Mouse (Mus musculus) forebrain, embryonic 10.5 days (tissue): Measurements from ENCODE around the gene Adamts2. TPM values are rescaled to one million over a fixed set of nuclear protein-coding genes. Genes with fewer than 3 reads are reported as not detected.
A peak's percentile ranks its signal among the peaks of the same experiment; 100 is the strongest.

Experiments
- DNase-seq: peaks from one replicate; pipeline ENCODE4 v3.0.0-alpha.2; 2017; ENCODE audit warnings: low spot score; ENCODE audit errors: extremely low spot score
- H3K27ac ChIP-seq: fragments of 300-500 bp; sonication (generic); 2 replicates; pipeline ENCODE4 v1.5.1; 2016; ENCODE audit warnings: mild to moderate bottlenecking
- H3K27me3 ChIP-seq: fragments of 300-500 bp; sonication (generic); 2 replicates; pipeline ENCODE4 v1.6.1; 2016; ENCODE audit warnings: mild to moderate bottlenecking; ENCODE audit not compliant: poor library complexity, severe bottlenecking
- H3K36me3 ChIP-seq: fragments of 300-500 bp; sonication (generic); replicated peaks from 2 replicates; pipeline ENCODE4 v1.6.1; 2016; ENCODE audit warnings: mild to moderate bottlenecking, moderate library complexity
- H3K4me1 ChIP-seq: fragments of 300-500 bp; sonication (generic); 2 replicates; pipeline ENCODE4 v1.6.1; 2016
- H3K4me3 ChIP-seq: fragments of 300-500 bp; sonication (generic); 2 replicates; pipeline ENCODE4 v1.5.1; 2016; ENCODE audit warnings: mild to moderate bottlenecking, moderate library complexity
- H3K9me3 ChIP-seq: fragments of 300-500 bp; sonication (generic); 2 replicates; pipeline ENCODE4 v1.6.1; 2016; ENCODE audit warnings: mild to moderate bottlenecking, moderate library complexity
- WGBS: fragments of 180-500 bp; shearing (Covaris S2); methylation state at CpG from one replicate; pipeline ENCODE4 v1.1.7; 2016; 5-methylcytosine and 5-hydroxymethylcytosine counted together
- polyA plus RNA-seq: library from polyadenylated mRNA; unstranded; fragments of >200 nt; fragmentation: Nextera tagmentation; extraction: Ambion mirVana; gene quantifications from 2 replicates; pipeline ENCODE4 v1.2.1, GENCODE M21; 2016

The Adamts2 gene
- polyA plus RNA-seq, 1 experiment from 2014 or later: 0.19 TPM

DNA sequence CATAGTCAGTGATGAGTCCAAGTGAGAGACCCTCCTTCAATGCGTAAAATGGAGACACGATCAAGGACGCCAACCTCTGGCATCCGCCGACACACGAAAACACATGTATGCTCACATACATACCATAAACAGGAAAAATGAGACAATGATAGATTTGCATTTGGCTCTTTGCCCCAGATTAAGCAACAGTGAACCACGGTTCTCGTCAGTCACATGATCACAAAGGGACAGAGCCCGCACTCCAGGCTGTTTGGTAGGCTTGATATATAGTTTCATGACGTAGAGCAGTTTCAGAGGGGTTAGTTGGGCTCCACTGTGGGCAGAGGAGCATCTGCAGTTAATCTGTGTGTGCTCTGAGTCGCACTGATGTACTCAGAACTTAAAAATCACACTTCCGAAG, 98.1 kb downstream of the Adamts2 start:
- H3K36me3 ChIP-seq: no peaks in the 10 kb centered on the region
- 91% methylated on average over 12 of the region's 12 CpGs for WGBS
- no peak overlapping the region for H3K27ac ChIP-seq
- no peak overlapping the region for H3K4me3 ChIP-seq
- DNase-seq: no peak
- no peaks in the 10 kb centered on the region for H3K27me3 ChIP-seq
- no peaks in the 10 kb centered on the region for H3K4me1 ChIP-seq
- no peaks in the 10 kb centered on the region for H3K9me3 ChIP-seq

DNA sequence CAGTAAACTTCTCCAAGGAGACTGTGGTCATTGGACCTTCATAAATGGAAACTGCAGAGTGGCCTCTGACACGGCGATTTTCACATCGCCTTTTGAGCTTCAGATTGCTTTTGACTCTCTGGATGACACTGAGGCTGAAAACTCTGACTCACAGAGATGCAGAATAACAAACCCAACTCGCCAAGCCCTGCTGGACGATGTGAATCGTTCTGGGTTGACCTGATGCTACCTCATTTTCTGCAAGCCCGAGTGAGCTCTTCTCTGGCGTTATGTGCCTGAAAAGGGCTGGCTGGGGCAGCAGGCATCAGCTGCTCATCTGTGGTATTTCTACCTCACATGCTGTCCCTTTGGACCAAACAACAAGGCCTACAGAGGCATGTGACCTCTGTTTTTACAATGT, 98.6 kb downstream of the Adamts2 start:
- DNase-seq: no peak
- WGBS: 89% methylated on average over 8 of the region's 8 CpGs
- Histone ChIP-seq H3K9me3 (no peaks in the 10 kb centered on the region), H3K4me3 (no peak overlapping the region), H3K27me3 (no peaks in the 10 kb centered on the region), H3K27ac (no peak overlapping the region), H3K4me1 (no peaks in the 10 kb centered on the region), H3K36me3 (no peaks in the 10 kb centered on the region)

- H3K9me3 ChIP-seq: no peaks in the 10 kb centered on the region
- H3K27ac ChIP-seq: no peak overlapping the region
- 90% methylated on average over 7 of the region's 7 CpGs for WGBS
- no peaks in the 10 kb centered on the region for H3K4me1 ChIP-seq
- no peaks in the 10 kb centered on the region for H3K27me3 ChIP-seq
- no peak for DNase-seq
- H3K36me3 ChIP-seq: no peaks in the 10 kb centered on the region
- H3K4me3 ChIP-seq: no peak overlapping the region
Measured at GRCm38 (mm10) chr11:50703397-50703796, 101.5 kb downstream of the Adamts2 start.

GRCm38 (mm10) chr11:50704511-50704910, 102.6 kb downstream of the Adamts2 start:
- 90% methylated on average over 2 of the region's 2 CpGs for WGBS

DNA sequence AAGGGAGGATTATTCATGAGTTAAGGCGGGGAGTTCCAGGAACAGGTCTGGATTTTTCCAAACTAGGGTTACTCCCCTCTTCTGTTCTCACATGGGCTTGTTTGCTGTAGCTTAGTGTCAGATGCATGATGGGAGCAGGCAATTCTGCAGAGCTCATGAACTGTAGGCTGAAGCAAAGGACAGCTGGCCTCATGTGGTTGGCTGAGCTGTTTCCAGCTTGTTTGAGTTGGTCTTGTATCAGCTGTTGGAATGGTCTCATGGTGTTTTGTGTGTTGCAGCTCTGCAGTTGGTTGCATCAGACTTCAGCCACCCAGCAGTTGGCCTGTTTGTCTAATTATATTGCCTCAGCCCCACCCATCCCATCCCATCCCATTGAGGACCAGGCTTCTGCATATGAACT, 105.4 kb downstream of the Adamts2 start:
- 94% methylated on average over 1 of the region's 1 CpGs for WGBS

More at GRCm38 (mm10) chr11:50704511-50704910, 102.6 kb downstream of the Adamts2 start:
- Histone ChIP-seq H3K27me3 (no peaks in the 10 kb centered on the region), H3K36me3 (no peaks in the 10 kb centered on the region), H3K4me1 (no peaks in the 10 kb centered on the region), H3K4me3 (no peak overlapping the region), H3K9me3 (no peaks in the 10 kb centered on the region), H3K27ac (no peak overlapping the region)
- DNase-seq: no peak

GRCm38 (mm10) chr11:50713610-50714202, 111.8 kb downstream of the Adamts2 start:
- Histone ChIP-seq H3K27me3 (no peaks in the 10 kb centered on the region), H3K27ac (no peak overlapping the region), H3K36me3 (no peaks in the 10 kb centered on the region), H3K9me3 (no peaks in the 10 kb centered on the region), H3K4me3 (no peak overlapping the region), H3K4me1 (peaks cover 23% of the 10 kb centered on the region)
- DNase-seq: peak; percentile 27
- WGBS: 40% methylated on average over 21 of the region's 21 CpGs

More for the DNA sequence above, 105.4 kb downstream of the Adamts2 start:
- no peak overlapping the region for H3K4me3 ChIP-seq
- DNase-seq: no peak
- no peaks in the 10 kb centered on the region for H3K27me3 ChIP-seq
- H3K27ac ChIP-seq: no peak overlapping the region
- H3K36me3 ChIP-seq: no peaks in the 10 kb centered on the region
- no peaks in the 10 kb centered on the region for H3K4me1 ChIP-seq
- no peaks in the 10 kb centered on the region for H3K9me3 ChIP-seq

- no peak overlapping the region for H3K4me3 ChIP-seq
- 53% methylated on average over 6 of the region's 6 CpGs for WGBS
- no peak overlapping the region for H3K27ac ChIP-seq
- DNase-seq: no peak
- no peaks in the 10 kb centered on the region for H3K27me3 ChIP-seq
- H3K4me1 ChIP-seq: peaks cover 36% of the 10 kb centered on the region
- no peaks in the 10 kb centered on the region for H3K9me3 ChIP-seq
- H3K36me3 ChIP-seq: no peaks in the 10 kb centered on the region
Measured at GRCm38 (mm10) chr11:50715091-50715490, 113.2 kb downstream of the Adamts2 start.

- H3K4me1 ChIP-seq: peaks cover 41% of the 10 kb centered on the region
- H3K27ac ChIP-seq: no peak overlapping the region
- no peaks in the 10 kb centered on the region for H3K9me3 ChIP-seq
- no peaks in the 10 kb centered on the region for H3K36me3 ChIP-seq
- no peaks in the 10 kb centered on the region for H3K27me3 ChIP-seq
- WGBS: 80% methylated on average over 12 of the region's 12 CpGs
- DNase-seq: no peak
- no peak overlapping the region for H3K4me3 ChIP-seq
Measured at GRCm38 (mm10) chr11:50717381-50717897, 115.6 kb downstream of the Adamts2 start.

GRCm38 (mm10) chr11:50718862-50719261, 117.0 kb downstream of the Adamts2 start:
- Histone ChIP-seq H3K36me3 (no peaks in the 10 kb centered on the region), H3K4me1 (peaks cover 37% of the 10 kb centered on the region), H3K27ac (peak overlapping the region; percentile 25; the same call in 1 of the 2 replicates), H3K9me3 (no peaks in the 10 kb centered on the region), H3K27me3 (no peaks in the 10 kb centered on the region), H3K4me3 (no peak overlapping the region)
- DNase-seq: no peak
- WGBS: 37% methylated on average over 6 of the region's 6 CpGs

DNA sequence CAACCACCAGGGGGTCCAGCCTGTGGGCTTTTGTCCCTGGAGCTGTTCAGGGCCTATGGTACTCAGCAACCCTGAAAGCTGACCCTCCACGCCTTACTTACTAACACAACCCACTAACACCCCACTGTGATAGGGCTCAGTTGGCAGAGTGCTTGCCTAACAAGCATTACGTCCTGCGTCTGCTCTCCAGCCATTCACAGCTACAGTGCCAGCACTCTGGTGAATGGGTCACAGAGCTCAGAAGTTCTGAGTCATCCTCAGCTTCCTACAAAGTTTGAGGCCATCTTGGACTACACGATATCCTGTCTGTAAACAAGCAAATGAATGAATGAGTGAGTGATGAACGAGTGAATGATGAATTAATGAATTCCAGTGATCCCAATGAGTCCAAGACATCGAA, 118.5 kb downstream of the Adamts2 start:
- no peaks in the 10 kb centered on the region for H3K27me3 ChIP-seq
- DNase-seq: no peak
- no peak overlapping the region for H3K27ac ChIP-seq
- WGBS: 82% methylated on average over 6 of the region's 6 CpGs
- peaks cover 36% of the 10 kb centered on the region for H3K4me1 ChIP-seq
- H3K4me3 ChIP-seq: no peak overlapping the region
- H3K9me3 ChIP-seq: no peaks in the 10 kb centered on the region
- no peaks in the 10 kb centered on the region for H3K36me3 ChIP-seq

DNA sequence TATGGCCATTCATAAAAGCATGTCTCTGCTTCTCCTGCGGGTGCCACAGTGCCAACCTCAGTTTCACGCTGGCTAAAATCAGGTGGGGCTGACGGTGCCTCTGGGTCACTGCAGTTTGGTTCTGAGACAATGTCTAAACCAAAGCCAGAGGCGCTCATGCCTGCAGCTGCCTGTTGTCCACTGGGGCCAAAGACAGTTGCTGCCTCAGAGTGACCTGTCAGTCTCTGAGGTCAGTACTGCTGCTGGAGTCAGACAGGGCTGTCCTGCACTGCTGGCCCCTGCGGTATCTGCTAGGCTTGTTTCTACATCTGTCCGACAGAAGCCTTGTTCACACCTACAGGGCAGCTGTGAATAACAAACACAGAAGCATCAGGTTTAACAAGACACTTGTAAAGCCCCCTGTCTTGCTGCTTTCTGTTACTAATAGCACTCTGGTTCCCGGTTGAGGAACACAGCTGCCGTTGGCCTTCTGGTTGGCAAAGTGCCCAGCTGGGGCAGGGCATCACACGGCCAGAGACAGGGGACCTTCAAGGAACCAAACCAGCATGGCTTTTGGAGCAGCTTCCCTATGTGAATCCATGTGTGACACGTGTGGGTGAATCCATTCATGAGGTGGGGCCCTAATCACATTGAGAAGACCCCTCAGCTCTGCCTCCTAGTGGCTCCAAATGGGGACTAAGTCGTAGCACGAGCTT, 119.1 kb downstream of the Adamts2 start:
- no peaks in the 10 kb centered on the region for H3K27me3 ChIP-seq
- peaks cover 36% of the 10 kb centered on the region for H3K4me1 ChIP-seq
- 77% methylated on average over 12 of the region's 12 CpGs for WGBS
- no peak overlapping the region for H3K4me3 ChIP-seq
- H3K9me3 ChIP-seq: no peaks in the 10 kb centered on the region
- H3K36me3 ChIP-seq: no peaks in the 10 kb centered on the region
- no peak for DNase-seq
- H3K27ac ChIP-seq: no peak overlapping the region

GRCm38 (mm10) chr11:50725595-50725994, 123.7 kb downstream of the Adamts2 start:
- 74% methylated on average over 4 of the region's 4 CpGs for WGBS
- Histone ChIP-seq H3K9me3 (no peaks in the 10 kb centered on the region), H3K4me1 (no peaks in the 10 kb centered on the region), H3K36me3 (no peaks in the 10 kb centered on the region), H3K27ac (no peak overlapping the region), H3K4me3 (no peak overlapping the region), H3K27me3 (no peaks in the 10 kb centered on the region)
- DNase-seq: no peak

- no peak for DNase-seq
- H3K9me3 ChIP-seq: no peaks in the 10 kb centered on the region
- H3K36me3 ChIP-seq: no peaks in the 10 kb centered on the region
- WGBS: 89% methylated on average over 5 of the region's 5 CpGs
- H3K27ac ChIP-seq: no peak overlapping the region
- no peak overlapping the region for H3K4me3 ChIP-seq
- no peaks in the 10 kb centered on the region for H3K4me1 ChIP-seq
- H3K27me3 ChIP-seq: no peaks in the 10 kb centered on the region
Measured at GRCm38 (mm10) chr11:50726035-50726434, 124.2 kb downstream of the Adamts2 start.
